Mouse (Mus musculus) kidney, postnatal 10 days (tissue): ENCODE data around the gene Eepd1.
"Not testable (repeated sequence)": the region's sequence is repeated elsewhere in the genome, so short reads cannot be mapped to it uniquely, and the experiment has no call there.

Experiments used
- DNase-seq: peaks from one replicate; pipeline ENCODE4 v3.0.0; 2021; ENCODE audit warnings: mixed read lengths

Gene Eepd1

GRCm38 (mm10) chr9:25481344-25482095 is at the start of gene Eepd1:
Gene Eepd1, plus strand, starts transcription at chr9:25481547.
- peak; percentile 98 for DNase-seq

- peak; percentile 13 for DNase-seq
Measured at GRCm38 (mm10) chr9:25438836-25439235, 42.5 kb upstream of the Eepd1 start.

- not testable (repeated sequence) for DNase-seq
Measured at GRCm38 (mm10) chr9:25440046-25440445, 41.3 kb upstream of the Eepd1 start.

GRCm38 (mm10) chr9:25442041-25442440 is 39.3 kb upstream of the Eepd1 start:
- no peak for DNase-seq

GRCm38 (mm10) chr9:25443029-25443428 is 38.3 kb upstream of the Eepd1 start:
- no peak for DNase-seq

- DNase-seq = no peak
Measured at GRCm38 (mm10) chr9:25443546-25443945, 37.8 kb upstream of the Eepd1 start.

GRCm38 (mm10) chr9:25450394-25450793 is 31.0 kb upstream of the Eepd1 start:
- DNase-seq = no peak

- DNase-seq = no peak
Measured at GRCm38 (mm10) chr9:25455027-25455426, 26.3 kb upstream of the Eepd1 start.

GRCm38 (mm10) chr9:25460835-25461555 is 20.4 kb upstream of the Eepd1 start:
- no peak for DNase-seq

GRCm38 (mm10) chr9:25464305-25464704 is 17.0 kb upstream of the Eepd1 start:
- DNase-seq = no peak

- no peak for DNase-seq
Measured at GRCm38 (mm10) chr9:25479392-25480020, 1.8 kb upstream of the Eepd1 start.

- DNase-seq = no peak
Measured at GRCm38 (mm10) chr9:25480676-25481075, 671 bp upstream of the Eepd1 start.

GRCm38 (mm10) chr9:25482322-25482998 is 1.1 kb downstream of the Eepd1 start:
- peak; percentile 23 for DNase-seq

- DNase-seq = peak; percentile 24
Measured at GRCm38 (mm10) chr9:25482999-25483347, 1.6 kb downstream of the Eepd1 start.

GRCm38 (mm10) chr9:25483931-25484618 is 2.7 kb downstream of the Eepd1 start:
- no peak for DNase-seq

- peak; percentile 15 for DNase-seq
Measured at GRCm38 (mm10) chr9:25484619-25484986, 3.3 kb downstream of the Eepd1 start.

- DNase-seq = no peak
Measured at GRCm38 (mm10) chr9:25485006-25485405, 3.7 kb downstream of the Eepd1 start.

GRCm38 (mm10) chr9:25485406-25485805 is 4.1 kb downstream of the Eepd1 start:
- DNase-seq = no peak

GRCm38 (mm10) chr9:25486246-25486807 is 5.0 kb downstream of the Eepd1 start:
- DNase-seq = no peak

- DNase-seq = peak; percentile 70
Measured at GRCm38 (mm10) chr9:25487446-25488110, 6.2 kb downstream of the Eepd1 start.

- no peak for DNase-seq
Measured at GRCm38 (mm10) chr9:25488581-25488980, 7.2 kb downstream of the Eepd1 start.
